Mouse (Mus musculus): ENCODE data around the gene Rbmx. TPM values are rescaled to one million over a fixed set of nuclear protein-coding genes. Genes with fewer than 3 reads are reported as not detected.

The Rbmx gene
- polyA plus RNA-seq, 1 experiment from 2014 or later = 158 TPM

- H3K9me3 ChIP-seq (replicated peaks; ENCODE audit: control insufficient read depth, low read length, poor library complexity, severe bottlenecking) = no peaks in the 10 kb centered on the region
- H3K4me3 ChIP-seq (ENCODE audit: low read depth, low read length) = no peak overlapping the region
- H3K27me3 ChIP-seq (ENCODE audit: control insufficient read depth, insufficient read depth, low read depth, low read length) = no peaks in the 10 kb centered on the region
- no peak overlapping the region for H3K27ac ChIP-seq (ENCODE audit: low read length)
- H3K4me2 ChIP-seq (ENCODE audit: low read length) = no peak overlapping the region
- no peak overlapping the region for H3K9ac ChIP-seq (ENCODE audit: low read depth, low read length)
- 86% methylated on average over 9 of the region's 9 CpGs for WGBS
- H3K4me1 ChIP-seq (ENCODE audit: control insufficient read depth, insufficient read depth, low read length) = no peaks in the 10 kb centered on the region
- no peaks in the 10 kb centered on the region for H3K36me3 ChIP-seq (ENCODE audit: control insufficient read depth, insufficient read depth, low read length)
- ATAC-seq = no peak
Measured at GRCm38 (mm10) chrX:57336958-57337357, 55.9 kb downstream of the Rbmx start.

GRCm38 (mm10) chrX:57335313-57335712, 57.5 kb downstream of the Rbmx start:
- no peaks in the 10 kb centered on the region for H3K9me3 ChIP-seq (replicated peaks; ENCODE audit: control insufficient read depth, low read length, poor library complexity, severe bottlenecking)
- H3K9ac ChIP-seq (ENCODE audit: low read depth, low read length) = no peak overlapping the region
- no peaks in the 10 kb centered on the region for H3K27me3 ChIP-seq (ENCODE audit: control insufficient read depth, insufficient read depth, low read depth, low read length)
- no peak overlapping the region for H3K4me2 ChIP-seq (ENCODE audit: low read length)
- ATAC-seq = no peak
- H3K27ac ChIP-seq (ENCODE audit: low read length) = no peak overlapping the region
- no peak overlapping the region for H3K4me3 ChIP-seq (ENCODE audit: low read depth, low read length)
- no peaks in the 10 kb centered on the region for H3K4me1 ChIP-seq (ENCODE audit: control insufficient read depth, insufficient read depth, low read length)
- no peaks in the 10 kb centered on the region for H3K36me3 ChIP-seq (ENCODE audit: control insufficient read depth, insufficient read depth, low read length)
- 90% methylated on average over 6 of the region's 6 CpGs for WGBS

Other genes with a start within 250 kb of the Rbmx start
- gene Cd40lg, start 180.9 kb downstream of the Rbmx start, polyA plus RNA-seq (2015; fragmentation: Nextera tagmentation; extraction: Ambion mirVana) = not detected in 2 replicates
- 4.5 and 5.4 TPM in 2 replicates for gene Arhgef6, start 54.3 kb downstream of the Rbmx start, polyA plus RNA-seq (2015; fragmentation: Nextera tagmentation; extraction: Ambion mirVana)
- gene Gm364, start 16.1 kb upstream of the Rbmx start, polyA plus RNA-seq (2015; fragmentation: Nextera tagmentation; extraction: Ambion mirVana) = not detected in 2 replicates
- gene Gpr101, start 110.7 kb upstream of the Rbmx start, polyA plus RNA-seq (2015; fragmentation: Nextera tagmentation; extraction: Ambion mirVana) = 0.50 and 0.52 TPM in 2 replicates